Mouse (Mus musculus) MEL (cell line): Measurements from ENCODE around the gene Tnks2. TPM values are rescaled to one million over a fixed set of nuclear protein-coding genes. Genes with fewer than 3 reads are reported as not detected.

Experiments
- DNase-seq: peaks from one replicate; pipeline ENCODE4 v3.0.0; 2011; ENCODE audit warnings: low read depth, low spot score
- H3K27ac ChIP-seq: 2 replicates; pipeline ENCODE4 v1.5.1; 2012; ENCODE audit warnings: low read depth, mild to moderate bottlenecking, control low read depth, low read length, moderate library complexity; ENCODE audit not compliant: control insufficient read depth
- H3K27me3 ChIP-seq, 2 experiments: fragments of 150-350 bp in 1 of 2; sonication (generic) in 1 of 2; 2 replicates each; pipeline ENCODE4 v1.6.1; 2012; ENCODE audit warnings: low read length in 2 of 2, mild to moderate bottlenecking in 2 of 2, improper control_type of control experiment in 1 of 2, moderate library complexity in 1 of 2; ENCODE audit not compliant: insufficient read depth in 2 of 2, control insufficient read depth in 1 of 2
- H3K36me3 ChIP-seq, 2 experiments: 2 replicates each; pipeline ENCODE4 v1.6.1; 2012 to 2014; ENCODE audit warnings: low read length in 2 of 2, improper control_type of control experiment in 1 of 2, inconsistent platforms in 1 of 2, mild to moderate bottlenecking in 1 of 2; ENCODE audit not compliant: insufficient read depth in 2 of 2, control insufficient read depth in 1 of 2
- H3K4me1 ChIP-seq, 2 experiments: fragments of 150-350 bp in 1 of 2; sonication (generic) in 1 of 2; 2 replicates each; pipeline ENCODE4 v1.6.1; 2012; ENCODE audit warnings: low read length in 2 of 2, improper control_type of control experiment in 1 of 2, mild to moderate bottlenecking in 1 of 2; ENCODE audit not compliant: insufficient read depth in 2 of 2, control insufficient read depth in 1 of 2
- H3K4me3 ChIP-seq, 2 experiments: fragments of 150-350 bp in 1 of 2; sonication (generic) in 1 of 2; 2 replicates each; pipeline ENCODE4 v1.5.1; 2012; ENCODE audit warnings: low read depth in 2 of 2, low read length in 2 of 2, mild to moderate bottlenecking in 2 of 2, moderate library complexity in 2 of 2, control low read depth in 1 of 2, improper control_type of control experiment in 1 of 2; ENCODE audit not compliant: control insufficient read depth in 1 of 2, insufficient read depth in 1 of 2
- H3K79me2 ChIP-seq: 2 replicates; pipeline ENCODE4 v1.6.1; 2012; ENCODE audit warnings: mild to moderate bottlenecking, low read length, moderate library complexity; ENCODE audit not compliant: control insufficient read depth, poor library complexity, insufficient read depth
- H3K9ac ChIP-seq: 2 replicates; pipeline ENCODE4 v1.6.1; 2012; ENCODE audit warnings: low read depth, mild to moderate bottlenecking, control low read depth, low read length, moderate library complexity; ENCODE audit not compliant: control insufficient read depth, poor library complexity, severe bottlenecking
- H3K9me3 ChIP-seq: fragments of 150-350 bp; sonication (generic); replicated peaks from 2 replicates; pipeline ENCODE4 v1.6.1; 2012; ENCODE audit warnings: mild to moderate bottlenecking, low read length, improper control_type of control experiment, moderate library complexity; ENCODE audit not compliant: insufficient read depth
- BHLHE40 ChIP-seq: IDR thresholded peaks from 2 replicates; pipeline ENCODE4 v1.6.1; 2012; ENCODE audit warnings: low read depth, mild to moderate bottlenecking, inconsistent platforms, low read length, improper control_type of control experiment, borderline replicate concordance
- CHD2 ChIP-seq: IDR thresholded peaks from 2 replicates; pipeline ENCODE4 v1.6.1; 2011; ENCODE audit warnings: low read length, improper control_type of control experiment
- CTCF ChIP-seq, 3 experiments: IDR thresholded peaks in 2 of 3; conservative IDR thresholded peaks in 1 of 3; 2 replicates each; pipeline ENCODE4 v1.5.1; 2011 to 2012; ENCODE audit warnings: low read length in 3 of 3, low read depth in 2 of 3, mild to moderate bottlenecking in 2 of 3, improper control_type of control experiment in 1 of 3, inconsistent platforms in 1 of 3, mixed read lengths in 1 of 3, moderate library complexity in 1 of 3; ENCODE audit not compliant: control insufficient read depth in 1 of 3, insufficient read depth in 1 of 3, poor library complexity in 1 of 3, severe bottlenecking in 1 of 3
- E2F4 ChIP-seq: IDR thresholded peaks from 2 replicates; pipeline ENCODE4 v1.6.1; 2011; ENCODE audit warnings: low read depth, low read length, improper control_type of control experiment, borderline replicate concordance
- ELF1 ChIP-seq: IDR thresholded peaks from 2 replicates; pipeline ENCODE4 v1.6.1; 2014; ENCODE audit warnings: low read depth, mild to moderate bottlenecking, inconsistent platforms, low read length, improper control_type of control experiment, moderate library complexity
- GABPA ChIP-seq: IDR thresholded peaks from 2 replicates; pipeline ENCODE4 v1.6.1; 2012; ENCODE audit warnings: low read depth, mild to moderate bottlenecking, inconsistent platforms, low read length, improper control_type of control experiment, moderate library complexity
- GATA1 ChIP-seq: IDR thresholded peaks from 2 replicates; pipeline ENCODE4 v1.6.1; 2011; ENCODE audit warnings: low read depth, low read length, improper control_type of control experiment
- HCFC1 ChIP-seq: IDR thresholded peaks from 2 replicates; pipeline ENCODE4 v1.6.1; 2012; ENCODE audit warnings: low read depth, mild to moderate bottlenecking, inconsistent platforms, low read length, improper control_type of control experiment, moderate library complexity
- JUND ChIP-seq: IDR thresholded peaks from 2 replicates; pipeline ENCODE4 v1.6.1; 2011; ENCODE audit warnings: low read depth, mild to moderate bottlenecking, improper control_type of control experiment, low read length
- MAFK ChIP-seq: IDR thresholded peaks from 2 replicates; pipeline ENCODE4 v1.6.1; 2011; ENCODE audit warnings: low read depth, mild to moderate bottlenecking, low read length, improper control_type of control experiment, borderline replicate concordance
- MAX ChIP-seq: IDR thresholded peaks from 2 replicates; pipeline ENCODE4 v1.6.1; 2011; ENCODE audit warnings: low read length, improper control_type of control experiment
- MAZ ChIP-seq: IDR thresholded peaks from 2 replicates; pipeline ENCODE4 v1.6.1; 2012; ENCODE audit warnings: low read depth, mild to moderate bottlenecking, inconsistent platforms, low read length, improper control_type of control experiment
- MEF2A ChIP-seq: IDR thresholded peaks from 2 replicates; pipeline ENCODE4 v1.6.1; 2014; ENCODE audit warnings: low read depth, mild to moderate bottlenecking, inconsistent platforms, low read length, improper control_type of control experiment; ENCODE audit not compliant: poor library complexity, insufficient replicate concordance, severe bottlenecking; ENCODE audit errors: extremely low read depth
- MXI1 ChIP-seq: IDR thresholded peaks from 2 replicates; pipeline ENCODE4 v1.6.1; 2011; ENCODE audit warnings: mild to moderate bottlenecking, low read depth, low read length, improper control_type of control experiment
- MYB ChIP-seq: IDR thresholded peaks from 2 replicates; pipeline ENCODE4 v1.6.1; 2011; ENCODE audit warnings: mild to moderate bottlenecking, low read depth, low read length, improper control_type of control experiment
- NELFE ChIP-seq: IDR thresholded peaks from 2 replicates; pipeline ENCODE4 v1.6.1; 2011; ENCODE audit warnings: low read depth, low read length, improper control_type of control experiment
- NRF1 ChIP-seq: IDR thresholded peaks from 2 replicates; pipeline ENCODE4 v1.6.1; 2014; ENCODE audit warnings: low read depth, mild to moderate bottlenecking, inconsistent platforms, low read length, improper control_type of control experiment, moderate library complexity; ENCODE audit not compliant: poor library complexity, insufficient read depth, severe bottlenecking
- POLR2AphosphoS2 ChIP-seq: IDR thresholded peaks from 2 replicates; pipeline ENCODE4 v1.6.1; 2011; ENCODE audit warnings: low read length, improper control_type of control experiment
- POLR2AphosphoS5 ChIP-seq: IDR thresholded peaks from 2 replicates; pipeline ENCODE4 v1.6.1; 2012; ENCODE audit warnings: low read depth, borderline replicate concordance, mild to moderate bottlenecking, inconsistent platforms, low read length, moderate library complexity, mixed read lengths
- RAD21 ChIP-seq: IDR thresholded peaks from 2 replicates; pipeline ENCODE4 v1.6.1; 2011; ENCODE audit warnings: mild to moderate bottlenecking, low read depth, low read length, improper control_type of control experiment
- RCOR1 ChIP-seq: IDR thresholded peaks from 2 replicates; pipeline ENCODE4 v1.6.1; 2012; ENCODE audit warnings: low read depth, mild to moderate bottlenecking, inconsistent platforms, low read length, improper control_type of control experiment
- SIN3A ChIP-seq: IDR thresholded peaks from 2 replicates; pipeline ENCODE4 v1.6.1; 2012; ENCODE audit warnings: low read length, improper control_type of control experiment, inconsistent platforms
- SMC3 ChIP-seq: IDR thresholded peaks from 2 replicates; pipeline ENCODE4 v1.6.1; 2011; ENCODE audit warnings: low read depth, low read length, improper control_type of control experiment
- TAL1 ChIP-seq: IDR thresholded peaks from 2 replicates; pipeline ENCODE4 v1.6.1; 2012; ENCODE audit warnings: mild to moderate bottlenecking, inconsistent platforms, low read length, moderate library complexity, mixed read lengths
- TBP ChIP-seq: IDR thresholded peaks from 2 replicates; pipeline ENCODE4 v1.8.0; 2011; ENCODE audit warnings: low read depth, low read length, improper control_type of control experiment
- TCF12 ChIP-seq: IDR thresholded peaks from 2 replicates; pipeline ENCODE4 v1.6.1; 2014; ENCODE audit warnings: low read depth, mild to moderate bottlenecking, inconsistent platforms, low read length, improper control_type of control experiment, moderate library complexity
- UBTF ChIP-seq: IDR thresholded peaks from 2 replicates; pipeline ENCODE4 v1.6.1; 2012; ENCODE audit warnings: low read depth, mild to moderate bottlenecking, inconsistent platforms, low read length, improper control_type of control experiment, moderate library complexity, borderline replicate concordance; ENCODE audit not compliant: insufficient read depth
- USF1 ChIP-seq: IDR thresholded peaks from 2 replicates; pipeline ENCODE4 v1.6.1; 2014; ENCODE audit warnings: low read depth, mild to moderate bottlenecking, inconsistent platforms, low read length, improper control_type of control experiment, moderate library complexity
- USF2 ChIP-seq, 2 experiments: IDR thresholded peaks; 2 replicates each; pipeline ENCODE4 v1.6.1; 2011 to 2012; ENCODE audit warnings: improper control_type of control experiment in 2 of 2, low read length in 2 of 2, borderline replicate concordance in 1 of 2, inconsistent platforms in 1 of 2, low read depth in 1 of 2, mild to moderate bottlenecking in 1 of 2; ENCODE audit not compliant: insufficient read depth in 1 of 2
- ZC3H11A ChIP-seq: IDR thresholded peaks from 2 replicates; pipeline ENCODE4 v1.6.1; 2012; ENCODE audit warnings: low read depth, mild to moderate bottlenecking, inconsistent platforms, low read length, improper control_type of control experiment
- ZKSCAN1 ChIP-seq: IDR thresholded peaks from 2 replicates; pipeline ENCODE4 v1.6.1; 2012; ENCODE audit warnings: low read depth, mild to moderate bottlenecking, inconsistent platforms, low read length, improper control_type of control experiment, moderate library complexity
- ZMIZ1 ChIP-seq: IDR thresholded peaks from 2 replicates; pipeline ENCODE4 v1.6.1; 2012; ENCODE audit warnings: low read depth, mild to moderate bottlenecking, inconsistent platforms, low read length, improper control_type of control experiment, moderate library complexity
- ZNF384 ChIP-seq: IDR thresholded peaks from 2 replicates; pipeline ENCODE4 v1.6.1; 2012; ENCODE audit warnings: low read depth, mild to moderate bottlenecking, inconsistent platforms, low read length, improper control_type of control experiment
- polyA plus RNA-seq, 2 experiments: library from polyadenylated mRNA; stranded (reverse) in 1 of 2; unstranded in 1 of 2; fragments of >175 nt in 1 of 2; fragments of >200 nt in 1 of 2; gene quantifications; 2 replicates each; pipeline versions ENCODE4 v1.2.1 to v1.2.4; 2012; ENCODE audit warnings: low replicate concordance in 2 of 2, low read depth in 1 of 2; ENCODE audit not compliant: insufficient read length in 2 of 2, insufficient read depth in 1 of 2, missing spikeins in 1 of 2
- total RNA-seq: library from RNA; depleted of rRNA; stranded (reverse); fragments of 300-350 nt; gene quantifications from 2 replicates; pipeline ENCODE4 v1.2.3, GENCODE M21; 2012

Tnks2 gene
- total and polyA plus RNA-seq, 3 experiments, result 22.3 to 65.0 (median 50.2) TPM

DNA sequence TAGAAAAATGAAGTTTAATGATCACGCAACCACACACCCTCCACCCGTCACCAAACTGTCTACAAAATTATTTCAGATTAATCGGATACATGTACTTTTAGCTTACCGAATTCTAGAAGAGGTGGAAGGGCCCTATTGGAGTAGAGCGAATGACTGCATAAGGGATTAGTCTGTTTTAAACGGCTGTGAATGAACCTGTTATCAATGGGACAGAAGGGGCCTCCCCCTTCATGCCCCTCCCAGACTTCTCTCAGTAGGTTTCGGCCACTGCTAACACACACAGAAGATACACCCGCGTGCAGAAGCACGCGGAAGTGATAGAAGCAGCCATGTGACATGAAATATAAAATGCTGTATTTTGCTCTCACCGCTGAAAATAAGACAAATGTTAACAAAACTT lies 85.4 kb downstream of the Tnks2 start, which contains the start of gene Fgfbp3 (continued):
- no peak for TF ChIP-seq RAD21
- peak; percentile 61; the same call in 1 of the 2 replicates for TF ChIP-seq E2F4
- no peak for TF ChIP-seq USF2 (IDR thresholded peaks at IDR 0.05; ENCODE audit: borderline replicate concordance in 1 of 2, insufficient read depth in 1 of 2, low read depth in 1 of 2, low read length in 2 of 2)
- peak; percentile 96 for TF ChIP-seq MAZ
- TF ChIP-seq CTCF (IDR thresholded peaks at IDR 0.05 in 2 of 3, conservative IDR thresholded peaks at IDR 0.05 in 1 of 3; ENCODE audit: control insufficient read depth in 1 of 3, insufficient read depth in 1 of 3, low read depth in 2 of 3, low read length in 3 of 3, poor library complexity in 1 of 3, severe bottlenecking in 1 of 3), result no peak
- TF ChIP-seq CHD2, result no peak
- TF ChIP-seq GATA1, result peak; percentile 78
- no peak for TF ChIP-seq ZC3H11A
- TF ChIP-seq RCOR1, result peak; percentile 29; the same call in 1 of the 2 replicates
- peak; percentile 88 for TF ChIP-seq USF1
- peak; percentile 64 for TF ChIP-seq MYB
- TF ChIP-seq TAL1, result no peak
- peak; percentile 98 for TF ChIP-seq MAX

- peaks cover 23% of the 10 kb centered on the region for H3K79me2 ChIP-seq
- no peak overlapping the region for H3K4me3 ChIP-seq
- DNase-seq, result peak; percentile 70
- H3K27ac ChIP-seq, result no peak overlapping the region
- H3K9ac ChIP-seq, result no peak overlapping the region
- H3K27me3 ChIP-seq, result no peaks in the 10 kb centered on the region
- no peaks in the 10 kb centered on the region for H3K9me3 ChIP-seq
- peaks cover 0 to 3% of the 10 kb centered on the region in 2 experiments; a peak in 1 of 4 replicates for H3K4me1 ChIP-seq
- peaks cover 0 to 13% of the 10 kb centered on the region in 2 experiments; a peak in 2 of 4 replicates for H3K36me3 ChIP-seq
- TF ChIP-seq GABPA (no peak), MEF2A (no peak), ZMIZ1 (no peak), JUND (no peak), POLR2AphosphoS2 (no peak), NRF1 (no peak), MXI1 (no peak), USF1 (no peak), ZKSCAN1 (no peak), MYB (no peak), E2F4 (no peak), HCFC1 (no peak), SMC3 (peak; percentile 71), UBTF (no peak), BHLHE40 (no peak), TAL1 (no peak), MAZ (no peak), ELF1 (no peak), GATA1 (peak; percentile 64), SIN3A (peak; percentile 60; the same call in 1 of the 2 replicates), ZNF384 (peak; percentile 12; the same call in 1 of the 2 replicates), MAX (no peak), RCOR1 (no peak), NELFE (no peak), POLR2AphosphoS5 (no peak), TBP (no peak), TCF12 (no peak), CTCF (IDR thresholded peaks at IDR 0.05 in 2 of 3, conservative IDR thresholded peaks at IDR 0.05 in 1 of 3; ENCODE audit: control insufficient read depth in 1 of 3, insufficient read depth in 1 of 3, low read depth in 2 of 3, low read length in 3 of 3, poor library complexity in 1 of 3, severe bottlenecking in 1 of 3) (peak in 1 of 3 experiments; percentile 73; a peak in 3 of 6 replicates), MAFK (no peak)
These were observed 88.0 kb downstream of the Tnks2 start for GRCm38 (mm10) chr19:36922015-36922414.
